ENCODE assay signal across 8 mouse cellular contexts in the genomic region with DNA sequence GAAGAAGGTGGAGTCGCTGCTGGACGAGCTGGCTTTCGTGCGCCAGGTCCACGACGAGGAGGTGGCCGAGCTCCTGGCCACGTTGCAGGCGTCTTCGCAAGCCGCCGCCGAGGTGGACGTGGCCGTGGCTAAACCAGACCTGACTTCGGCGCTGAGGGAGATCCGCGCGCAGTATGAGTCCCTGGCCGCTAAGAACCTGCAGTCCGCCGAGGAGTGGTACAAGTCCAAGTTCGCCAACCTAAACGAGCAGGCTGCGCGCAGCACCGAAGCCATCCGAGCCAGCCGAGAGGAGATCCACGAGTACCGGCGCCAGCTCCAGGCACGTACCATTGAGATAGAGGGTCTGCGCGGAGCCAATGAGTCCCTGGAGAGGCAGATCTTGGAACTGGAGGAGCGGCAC. TPM values are rescaled to one million over a fixed set of nuclear protein-coding genes. Genes with fewer than 3 reads are reported as not detected.
A peak's percentile ranks its signal among the peaks of the same experiment; 100 is the strongest.
DNase-seq lines count a peak whose midpoint lies in the region; ATAC-seq and TF ChIP-seq lines count a peak whose summit lies in the region.

No protein-coding gene starts in this region.

- H3K4me1 ChIP-seq in heart, embryonic 14.5 days (ENCODE audit: control insufficient read depth in 2 of 2, insufficient read depth in 2 of 2, low read length in 2 of 2), result peaks cover 2 to 19% of the 10 kb centered on the region in 2 experiments; a peak in 3 of 4 replicates
- H3K4me1 ChIP-seq in G1E (ENCODE audit: insufficient read depth, low read depth, low read length), result no peaks in the 10 kb centered on the region
- H3K4me1 ChIP-seq in forebrain, embryonic 13.5 days, result peaks cover 21% of the 10 kb centered on the region
- H3K4me1 ChIP-seq in liver, postnatal 0 days (ENCODE audit: insufficient read depth), result peaks cover 16% of the 10 kb centered on the region

- peaks cover 73% of the 10 kb centered on the region for H3K27me3 ChIP-seq in heart, embryonic 14.5 days (ENCODE audit: control insufficient read depth, insufficient read depth, low read length)
- peaks cover 11% of the 10 kb centered on the region; the same call in 1 of the 2 replicates for H3K27me3 ChIP-seq in G1E (ENCODE audit: insufficient read depth, low read length)
- H3K27me3 ChIP-seq in forebrain, embryonic 13.5 days, result peaks cover 61% of the 10 kb centered on the region
- peaks cover 69% of the 10 kb centered on the region for H3K27me3 ChIP-seq in liver, postnatal 0 days (ENCODE audit: insufficient read depth, low read length)

- H3K27ac ChIP-seq in heart, embryonic 14.5 days (replicated peaks in 1 of 2; ENCODE audit: control insufficient read depth in 1 of 2, insufficient read depth in 1 of 2, low read depth in 2 of 2, low read length in 2 of 2), result no peak overlapping the region
- H3K27ac ChIP-seq in forebrain, embryonic 13.5 days, result peak overlapping the region; percentile 92
- no peak overlapping the region for H3K27ac ChIP-seq in liver, postnatal 0 days (ENCODE audit: low read depth)

- WGBS in heart, embryonic 14.5 days, result under 1% methylated on average over 36 of the region's 37 CpGs
- under 1% methylated on average over 37 of the region's 37 CpGs for WGBS in forebrain, embryonic 13.5 days
- WGBS in liver, postnatal 0 days (ENCODE audit: insufficient replicate concordance), result 4% methylated on average over 37 of the region's 37 CpGs

- no peaks in the 10 kb centered on the region for H3K36me3 ChIP-seq in heart, embryonic 14.5 days (ENCODE audit: control insufficient read depth, insufficient read depth, low read length)
- no peaks in the 10 kb centered on the region for H3K36me3 ChIP-seq in G1E (replicated peaks)
- no peaks in the 10 kb centered on the region for H3K36me3 ChIP-seq in forebrain, embryonic 13.5 days (ENCODE audit: poor library complexity, severe bottlenecking)
- no peaks in the 10 kb centered on the region for H3K36me3 ChIP-seq in liver, postnatal 0 days (replicated peaks; ENCODE audit: insufficient read depth, low read length)

- no peak for TF ChIP-seq CTCF in G1E (IDR thresholded peaks at IDR 0.05; ENCODE audit: low read depth, low read length)
- no peak for TF ChIP-seq CTCF in liver, postnatal 0 days (IDR thresholded peaks at IDR 0.05; ENCODE audit: low read depth)

- ATAC-seq in heart, embryonic 14.5 days (ENCODE audit: insufficient number of reproducible peaks, insufficient read depth, low FRiP score, low read depth), result no peak
- ATAC-seq in G1E (ENCODE audit: extremely low read depth, insufficient number of reproducible peaks, low FRiP score, poor library complexity, severe bottlenecking), result no peak
- ATAC-seq in forebrain, embryonic 13.5 days, result peak; percentile 14; the same call in 1 of the 2 replicates
- ATAC-seq in liver, postnatal 0 days, result no peak
- no peak for ATAC-seq in megakaryocyte progenitor cell, adult 5-6 weeks (replicated peaks; ENCODE audit: poor library complexity)

- no peak for TF ChIP-seq EP300 in liver, postnatal 0 days (IDR thresholded peaks at IDR 0.05; ENCODE audit: low read depth)

- H3K9ac ChIP-seq in heart, embryonic 14.5 days (ENCODE audit: low read length), result no peak overlapping the region
- peak overlapping the region; percentile 83 for H3K9ac ChIP-seq in forebrain, embryonic 13.5 days
- no peak overlapping the region for H3K9ac ChIP-seq in liver, postnatal 0 days (replicated peaks)

- H3K9me3 ChIP-seq in heart, embryonic 14.5 days (ENCODE audit: control insufficient read depth, low read length), result no peaks in the 10 kb centered on the region
- H3K9me3 ChIP-seq in G1E (replicated peaks), result peaks cover 22% of the 10 kb centered on the region
- H3K9me3 ChIP-seq in forebrain, embryonic 13.5 days (replicated peaks), result no peaks in the 10 kb centered on the region
- H3K9me3 ChIP-seq in liver, postnatal 0 days (ENCODE audit: low read length), result no peaks in the 10 kb centered on the region

- peak overlapping the region; percentile 45 for H3K4me3 ChIP-seq in heart, embryonic 14.5 days (ENCODE audit: control insufficient read depth in 1 of 2, insufficient read depth in 1 of 2, low read depth in 1 of 2, low read length in 2 of 2)
- peak overlapping the region; percentile 45 for H3K4me3 ChIP-seq in G1E (ENCODE audit: low read depth, low read length)
- H3K4me3 ChIP-seq in forebrain, embryonic 13.5 days, result peak overlapping the region; percentile 64
- peak overlapping the region; percentile 40 for H3K4me3 ChIP-seq in liver, postnatal 0 days (ENCODE audit: low read depth, low read length)

- peak overlapping the region; percentile 77 for H3K4me2 ChIP-seq in heart, embryonic 14.5 days (ENCODE audit: low read length)
- peak overlapping the region; percentile 78 for H3K4me2 ChIP-seq in forebrain, embryonic 13.5 days
- H3K4me2 ChIP-seq in liver, postnatal 0 days (ENCODE audit: low read depth, low read length), result peak overlapping the region; percentile 66

- no peak for DNase-seq in heart, adult 18-20 months
- no peak for DNase-seq in G1E (ENCODE audit: low spot score)
- no peak for DNase-seq in liver, postnatal 0 days
- no peak for DNase-seq in testis, postnatal 10 days (ENCODE audit: low spot score)
- no peak for DNase-seq in left cerebral cortex, adult 8-10 months (ENCODE audit: low spot score in 2 of 2)

RNA-seq across cellular contexts. Expression of a gene that starts 0.4 kb away (rescaled TPM):
- 115 and 126 TPM in 2 replicates for polyA plus RNA-seq in heart, embryonic 14.5 days (2014; fragmentation: Nextera tagmentation; extraction: Ambion mirVana)
- total RNA-seq in heart, adult 18-20 months (2021), result 10 to 100 TPM; 63.6 to 64.0 TPM
- 148 TPM in 2 replicates for total RNA-seq in G1E (2014; fragmentation: Nextera tagmentation)
- total RNA-seq in G1E (2017), result 136 and 158 TPM in 2 replicates
- polyA plus RNA-seq in G1E (2012), result 7.2 and 17.0 TPM in 2 replicates
- polyA plus RNA-seq in forebrain, embryonic 13.5 days (2015; fragmentation: Nextera tagmentation; extraction: Ambion mirVana), result 68.8 and 83.9 TPM in 2 replicates
- 30.2 and 36.1 TPM in 2 replicates for polyA plus RNA-seq in liver, postnatal 0 days (2015; fragmentation: Nextera tagmentation; extraction: Ambion mirVana)
- 52.5 and 59.4 TPM in 2 replicates for total RNA-seq in megakaryocyte progenitor cell, adult 5-6 weeks (2015)
- total RNA-seq in megakaryocyte progenitor cell, adult 5-6 weeks (2017), result 79.3 and 80.0 TPM in 2 replicates
- 10 to 100 TPM; 70.8 to 83.9 (median 82.1) TPM for total RNA-seq in left cerebral cortex, adult 8-10 months (2022)

RNA-seq across cellular contexts. Expression of a gene that starts 0.9 kb away (rescaled TPM):
- polyA plus RNA-seq in heart, embryonic 14.5 days (2014; fragmentation: Nextera tagmentation; extraction: Ambion mirVana), result 0.30 TPM in 1 of 2 replicates, not detected in the other
- total RNA-seq in heart, adult 18-20 months (2021), result not detected
- total RNA-seq in G1E (2014; fragmentation: Nextera tagmentation) (not detected in 2 replicates), G1E (2017) (0.11 and 0.12 TPM in 2 replicates)
- not detected in 2 replicates for polyA plus RNA-seq in G1E (2012)
- 206 and 221 TPM in 2 replicates for polyA plus RNA-seq in forebrain, embryonic 13.5 days (2015; fragmentation: Nextera tagmentation; extraction: Ambion mirVana)
- polyA plus RNA-seq in liver, postnatal 0 days (2015; fragmentation: Nextera tagmentation; extraction: Ambion mirVana), result not detected in 2 replicates
- 0.22 TPM in 1 of 2 replicates, not detected in the other for total RNA-seq in megakaryocyte progenitor cell, adult 5-6 weeks (2015)
- total RNA-seq in megakaryocyte progenitor cell, adult 5-6 weeks (2017), result not detected in 2 replicates
- total RNA-seq in left cerebral cortex, adult 8-10 months (2022), result 100 to 1,000 TPM; 175 to 187 (median 178) TPM

RNA-seq across cellular contexts. Expression of a gene that starts 35.3 kb away (rescaled TPM):
- polyA plus RNA-seq in heart, embryonic 14.5 days (2014; fragmentation: Nextera tagmentation; extraction: Ambion mirVana), result 8.8 and 11.0 TPM in 2 replicates
- 1 to 10 TPM; 2.7 to 3.7 TPM for total RNA-seq in heart, adult 18-20 months (2021)
- 22.7 and 25.9 TPM in 2 replicates for total RNA-seq in G1E (2014; fragmentation: Nextera tagmentation)
- total RNA-seq in G1E (2017), result 16.9 and 18.1 TPM in 2 replicates
- 14.7 and 16.6 TPM in 2 replicates for polyA plus RNA-seq in G1E (2012)
- polyA plus RNA-seq in forebrain, embryonic 13.5 days (2015; fragmentation: Nextera tagmentation; extraction: Ambion mirVana), result 26.8 and 30.6 TPM in 2 replicates
- 7.7 and 8.0 TPM in 2 replicates for polyA plus RNA-seq in liver, postnatal 0 days (2015; fragmentation: Nextera tagmentation; extraction: Ambion mirVana)
- 22.8 and 29.0 TPM in 2 replicates for total RNA-seq in megakaryocyte progenitor cell, adult 5-6 weeks (2015)
- total RNA-seq in megakaryocyte progenitor cell, adult 5-6 weeks (2017), result 9.1 and 14.2 TPM in 2 replicates
- total RNA-seq in left cerebral cortex, adult 8-10 months (2022), result 10 to 100 TPM; 14.4 to 15.8 (median 15.1) TPM

RNA-seq across cellular contexts. Expression of a gene that starts 52.1 kb away (rescaled TPM):
- 5.4 and 5.7 TPM in 2 replicates for polyA plus RNA-seq in heart, embryonic 14.5 days (2014; fragmentation: Nextera tagmentation; extraction: Ambion mirVana)
- 1 to 10 TPM; 2.4 to 2.6 TPM for total RNA-seq in heart, adult 18-20 months (2021)
- total RNA-seq in G1E (2014; fragmentation: Nextera tagmentation) (18.1 and 23.0 TPM in 2 replicates), G1E (2017) (22.0 and 22.6 TPM in 2 replicates)
- 7.4 and 10.1 TPM in 2 replicates for polyA plus RNA-seq in G1E (2012)
- 6.9 and 7.0 TPM in 2 replicates for polyA plus RNA-seq in forebrain, embryonic 13.5 days (2015; fragmentation: Nextera tagmentation; extraction: Ambion mirVana)
- polyA plus RNA-seq in liver, postnatal 0 days (2015; fragmentation: Nextera tagmentation; extraction: Ambion mirVana), result 2.1 and 2.3 TPM in 2 replicates
- total RNA-seq in megakaryocyte progenitor cell, adult 5-6 weeks (2015), result 17.0 and 18.7 TPM in 2 replicates
- 20.6 and 25.7 TPM in 2 replicates for total RNA-seq in megakaryocyte progenitor cell, adult 5-6 weeks (2017)
- total RNA-seq in left cerebral cortex, adult 8-10 months (2022), result 1 to 10 TPM; 4.8 to 6.0 (median 5.3) TPM

Comparison
In these comparisons a context has a peak if more than half of its experiments do, and no peak if none do; other contexts are left out.
1. RNA of a gene that starts 0.9 kb away (total RNA-seq): 175 to 187 TPM in left cerebral cortex, adult 8-10 months; 0.11 to 0.12 TPM in G1E, not detected in heart, adult 18-20 months and 0.22 TPM in megakaryocyte progenitor cell, adult 5-6 weeks; every median in the first group is over 100 times any median in the second.
2. Peak in every context shown above with its lines, with median percentiles within 50 percentile points of each other: H3K4me2 ChIP-seq and H3K4me3 ChIP-seq.